Mouse (Mus musculus): ENCODE results near the gene Vmn1r236.

Gene Vmn1r236

DNA sequence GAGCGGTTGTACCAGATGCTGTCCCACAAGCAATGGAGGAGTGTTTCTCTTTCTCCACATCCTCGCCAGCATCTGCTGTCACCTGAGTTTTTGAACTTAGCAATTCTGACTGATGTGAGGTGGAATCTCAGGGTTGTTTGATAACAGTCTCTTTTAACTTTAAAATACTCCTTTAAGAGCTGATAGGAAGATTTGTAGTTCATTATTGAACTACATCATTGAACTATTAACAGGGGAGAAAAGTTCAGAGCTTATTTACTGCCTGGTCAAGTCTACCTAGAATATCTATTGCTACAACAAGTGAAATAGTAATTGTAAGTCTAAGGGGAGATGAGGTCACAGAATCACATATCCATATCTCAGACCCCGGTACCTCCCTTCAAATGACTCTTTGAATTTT lies at the start of gene Vmn1r236:
Vmn1r236 (plus strand) TSS at position 301 of the 400 bp plus-strand sequence.
- no peak for DNase-seq

DNA sequence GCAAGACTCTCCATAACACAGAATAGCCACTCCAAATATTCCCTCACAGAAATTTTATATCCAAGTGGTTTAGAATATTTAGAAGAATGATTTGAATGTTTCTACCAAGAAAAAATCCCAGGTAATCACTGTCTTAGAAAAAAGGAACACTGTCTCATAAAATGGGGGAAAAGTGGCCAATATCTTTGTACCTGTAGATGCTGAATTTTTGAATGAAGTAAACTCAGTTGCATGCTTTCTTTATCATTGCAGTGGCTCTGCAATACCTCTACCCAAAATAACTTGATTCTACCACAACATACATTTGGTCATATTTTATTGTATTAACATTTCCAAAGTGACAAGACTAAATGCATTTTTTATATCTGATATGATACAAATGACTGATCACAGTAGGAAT lies 26.6 kb upstream of the Vmn1r236 start, which contains the start of gene Vmn1r235:
Vmn1r235 (plus strand) TSS at position 301 of the 400 bp plus-strand sequence.
- DNase-seq, result no peak

DNA sequence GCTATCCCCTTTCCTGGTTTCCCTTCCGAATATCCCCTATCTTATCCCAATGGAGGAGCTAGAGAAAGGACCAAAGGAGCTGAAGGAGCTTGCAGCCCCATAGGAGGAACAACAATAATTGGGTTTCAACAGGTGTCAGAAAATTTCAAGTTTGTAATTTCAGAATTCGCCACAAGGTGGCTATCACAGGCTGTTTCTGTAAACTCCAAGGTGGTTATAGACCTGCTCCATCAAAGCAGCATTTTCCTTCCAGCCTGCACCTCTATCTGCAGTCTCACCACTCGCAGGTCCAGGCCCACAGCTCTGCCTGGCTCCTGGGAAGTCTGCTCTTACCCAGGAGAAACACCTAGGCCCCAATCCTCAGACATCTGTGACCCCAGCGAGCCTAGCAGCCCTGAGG lies 10.6 kb upstream of the Vmn1r236 start:
- peak; percentile 9 to 66 for DNase-seq

DNA sequence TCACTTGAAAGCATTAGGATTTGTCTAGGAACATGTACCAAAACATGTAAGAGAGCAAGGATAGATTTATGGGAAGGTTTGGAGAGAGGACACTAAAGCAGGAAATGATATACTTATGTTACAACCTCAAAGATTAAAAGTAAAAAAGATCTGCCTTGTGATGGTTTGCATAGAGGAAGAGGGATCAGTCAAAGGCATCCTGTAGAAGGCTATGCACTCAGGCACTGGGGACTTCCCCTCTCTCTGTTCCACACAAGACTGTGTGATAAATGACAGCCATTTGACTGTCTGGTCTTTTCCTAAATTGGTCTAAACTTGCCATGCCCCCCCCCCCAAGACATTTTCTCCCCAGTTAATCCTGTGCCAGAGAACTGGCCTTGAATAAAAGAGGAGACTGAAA lies 1.7 kb downstream of the Vmn1r236 start:
- DNase-seq, result no peak

DNA sequence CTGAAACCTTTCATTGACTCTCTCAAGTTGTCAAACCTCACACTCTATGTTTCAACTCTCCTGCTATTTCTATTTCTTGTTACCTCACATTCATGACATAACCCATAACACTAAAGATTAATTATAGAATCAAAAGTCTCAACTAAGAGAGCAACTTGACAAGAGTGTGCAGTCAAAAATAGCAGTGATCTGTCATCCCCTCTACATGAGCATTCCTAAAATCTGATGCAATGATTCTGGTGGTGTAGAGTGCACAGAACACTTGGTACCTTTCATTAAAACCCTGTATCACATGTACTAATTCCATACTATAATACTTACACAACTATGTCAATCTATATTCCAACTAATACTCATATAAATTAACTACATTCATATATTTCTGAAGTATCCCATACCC lies 7.0 kb downstream of the Vmn1r236 start:
- DNase-seq, result no peak

DNA sequence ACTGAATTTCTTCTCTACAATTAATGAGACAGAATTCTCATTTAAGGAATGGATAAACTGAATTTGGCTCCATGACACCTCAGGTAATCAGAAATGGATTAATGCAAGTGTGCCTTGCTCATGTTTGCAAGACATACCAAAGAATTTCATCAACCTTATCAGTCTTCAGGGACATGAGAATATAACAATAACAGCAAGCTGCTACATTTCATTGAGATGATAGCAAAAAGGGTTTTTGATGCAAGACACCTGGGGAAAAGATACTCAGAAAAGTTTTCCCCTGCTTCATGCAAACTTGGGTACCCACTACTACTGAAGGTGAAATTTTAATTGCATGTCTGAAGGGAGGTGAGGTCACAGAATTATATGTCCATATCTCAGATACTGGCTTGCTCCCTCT lies 28.8 kb downstream of the Vmn1r236 start, which contains the start of gene Vmn1r237:
Vmn1r237 (plus strand) TSS at position 301 of the 400 bp plus-strand sequence.
- DNase-seq, result no peak
